Mouse (Mus musculus) bone marrow macrophage, adult 2 months (primary cell): Measurements from ENCODE around the gene Psmb8. TPM values are rescaled to one million over a fixed set of nuclear protein-coding genes. Genes with fewer than 3 reads are reported as not detected.

ENCODE experiments used
- H3K27ac ChIP-seq: 2 replicates; pipeline ENCODE4 v1.5.1; 2012; ENCODE audit warnings: low read depth, low read length; ENCODE audit not compliant: insufficient read depth
- H3K4me1 ChIP-seq: 2 replicates; pipeline ENCODE4 v1.6.1; 2012; ENCODE audit warnings: low read length; ENCODE audit not compliant: control insufficient read depth, insufficient read depth
- H3K4me3 ChIP-seq: 2 replicates; pipeline ENCODE4 v1.5.1; 2012; ENCODE audit warnings: mild to moderate bottlenecking, low read length, moderate library complexity; ENCODE audit not compliant: insufficient read depth
- CTCF ChIP-seq: IDR thresholded peaks from 2 replicates; pipeline ENCODE4 v1.5.1; 2012; ENCODE audit warnings: low read depth, mild to moderate bottlenecking, low read length, moderate library complexity
- POLR2A ChIP-seq: IDR thresholded peaks from 2 replicates; pipeline ENCODE4 v1.6.1; 2012; ENCODE audit warnings: mild to moderate bottlenecking, low read depth, low read length, borderline replicate concordance
- polyA plus RNA-seq: library from polyadenylated mRNA; stranded (reverse); fragments of >200 nt; gene quantifications from 2 replicates; pipeline ENCODE4 v1.2.4, GENCODE M21; 2012; ENCODE audit not compliant: missing spikeins, insufficient read depth, insufficient read length

The Psmb8 gene
- polyA plus RNA-seq, 1 experiment = 201 TPM

GRCm38 (mm10) chr17:34201506-34202055 lies 4.1 kb downstream of the Psmb8 start:
- peaks cover 12% of the 10 kb centered on the region for H3K4me1 ChIP-seq
- TF ChIP-seq POLR2A (no peak), CTCF (no peak)
- H3K4me3 ChIP-seq = no peak overlapping the region
- H3K27ac ChIP-seq = no peak overlapping the region

- TF ChIP-seq CTCF (no peak), POLR2A (no peak)
- Histone ChIP-seq H3K4me3 (no peak overlapping the region), H3K4me1 (peaks cover 12% of the 10 kb centered on the region), H3K27ac (no peak overlapping the region)
Observed at GRCm38 (mm10) chr17:34202760-34203442, 5.4 kb downstream of the Psmb8 start.

- no peak for TF ChIP-seq CTCF
- no peak for TF ChIP-seq POLR2A
- H3K4me1 ChIP-seq = peaks cover 12% of the 10 kb centered on the region
- H3K4me3 ChIP-seq = peak within 1 kb of the TSS; percentile 98
- H3K27ac ChIP-seq = no peak within 1 kb of the TSS
Observed at GRCm38 (mm10) chr17:34203444-34203843, 5.9 kb downstream of the Psmb8 start, which contains the start of gene Tap2. Gene Tap2, plus strand, starts transcription at chr17:34203527.

GRCm38 (mm10) chr17:34204303-34205010 lies 6.9 kb downstream of the Psmb8 start:
- TF ChIP-seq CTCF (peak; percentile 90), POLR2A (no peak)
- H3K4me1 ChIP-seq = peaks cover 6% of the 10 kb centered on the region; the same call in 1 of the 2 replicates
- H3K27ac ChIP-seq = 0 out of 2 replicates have a peak overlapping the region, but pooled peaks have one; percentile 28

GRCm38 (mm10) chr17:34205021-34205745 lies 7.7 kb downstream of the Psmb8 start:
- Histone ChIP-seq H3K4me3 (peak overlapping the region; percentile 98), H3K4me1 (peaks cover 6% of the 10 kb centered on the region; the same call in 1 of the 2 replicates), H3K27ac (no peak overlapping the region)
- TF ChIP-seq POLR2A (no peak), CTCF (no peak)

More at GRCm38 (mm10) chr17:34204303-34205010, 6.9 kb downstream of the Psmb8 start:
- H3K4me3 ChIP-seq = peak overlapping the region; percentile 98

- peak overlapping the region; percentile 98 for H3K4me3 ChIP-seq
- TF ChIP-seq CTCF (peak; percentile 16; the same call in 1 of the 2 replicates), POLR2A (no peak)
- no peak overlapping the region for H3K27ac ChIP-seq
- H3K4me1 ChIP-seq = peaks cover 6% of the 10 kb centered on the region; the same call in 1 of the 2 replicates
Observed at GRCm38 (mm10) chr17:34205746-34206176, 8.2 kb downstream of the Psmb8 start.

GRCm38 (mm10) chr17:34206731-34207130 lies 9.2 kb downstream of the Psmb8 start:
- TF ChIP-seq CTCF (no peak), POLR2A (no peak)
- no peak overlapping the region for H3K27ac ChIP-seq
- H3K4me1 ChIP-seq = peaks cover 6% of the 10 kb centered on the region; the same call in 1 of the 2 replicates
- no peak overlapping the region for H3K4me3 ChIP-seq

- TF ChIP-seq POLR2A (no peak), CTCF (no peak)
- Histone ChIP-seq H3K4me1 (peaks cover 6% of the 10 kb centered on the region; the same call in 1 of the 2 replicates), H3K4me3 (no peak overlapping the region), H3K27ac (no peak overlapping the region)
Observed at GRCm38 (mm10) chr17:34207456-34207855, 9.9 kb downstream of the Psmb8 start.

GRCm38 (mm10) chr17:34207866-34208265 lies 10.3 kb downstream of the Psmb8 start:
- no peak overlapping the region for H3K27ac ChIP-seq
- H3K4me3 ChIP-seq = no peak overlapping the region
- no peak for TF ChIP-seq POLR2A
- no peak for TF ChIP-seq CTCF
- H3K4me1 ChIP-seq = peaks cover 6% of the 10 kb centered on the region; the same call in 1 of the 2 replicates
